Mouse (Mus musculus) left cerebral cortex, adult 9 months (tissue): ENCODE results near the gene Tmem63b.
A peak's percentile ranks its signal among the peaks of the same experiment; 100 is the strongest.

ENCODE experiments used
- DNase-seq, 2 experiments: peaks; one replicate each; pipeline ENCODE4 v3.0.0; 2022; ENCODE audit warnings: low spot score in 2 of 2

The Tmem63b gene

DNA sequence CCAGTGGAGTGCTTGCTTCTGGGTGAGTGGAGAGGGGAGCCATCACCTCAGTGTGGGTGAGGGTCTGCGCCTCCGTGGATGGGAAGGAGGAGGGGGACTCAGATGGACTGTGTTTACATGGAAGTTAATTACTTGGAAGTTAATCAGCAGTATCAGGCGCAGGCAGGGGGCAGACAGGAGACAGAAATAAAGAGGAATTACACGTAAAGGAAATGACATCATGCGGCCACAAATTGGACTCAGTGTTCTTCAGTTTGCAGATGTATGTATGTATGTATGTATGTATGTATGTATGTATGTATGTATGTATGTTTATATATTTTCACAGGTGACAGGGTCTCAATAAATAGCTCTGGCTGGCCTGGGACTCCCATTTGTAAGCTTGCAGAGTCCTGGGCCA lies 20.1 kb upstream of the Tmem63b start:
- DNase-seq, result no peak

DNA sequence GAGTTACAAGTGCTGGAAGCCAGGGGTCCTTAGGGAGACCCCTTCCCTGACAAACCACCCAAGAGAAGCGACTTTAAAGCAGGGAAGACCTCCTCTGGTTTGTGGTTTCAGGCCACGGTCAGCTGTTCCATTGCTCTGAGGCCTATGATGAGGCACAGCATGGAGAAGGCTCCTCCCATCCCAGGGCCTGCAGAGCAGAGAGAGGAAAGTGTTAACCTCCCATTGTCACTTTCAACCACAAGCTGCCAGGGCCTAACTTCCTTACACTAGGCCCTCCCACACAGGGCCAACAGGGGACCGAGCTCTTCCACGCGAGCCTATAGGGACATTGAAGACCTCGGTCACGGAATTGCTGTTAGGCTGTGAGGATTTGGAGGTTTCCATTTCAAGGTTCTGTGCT lies 16.5 kb upstream of the Tmem63b start:
- no peak for DNase-seq

- no peak for DNase-seq
Observed at GRCm38 (mm10) chr17:45702254-45702653, 15.5 kb upstream of the Tmem63b start.

GRCm38 (mm10) chr17:45701236-45701591 lies 14.5 kb upstream of the Tmem63b start:
- no peak for DNase-seq

DNA sequence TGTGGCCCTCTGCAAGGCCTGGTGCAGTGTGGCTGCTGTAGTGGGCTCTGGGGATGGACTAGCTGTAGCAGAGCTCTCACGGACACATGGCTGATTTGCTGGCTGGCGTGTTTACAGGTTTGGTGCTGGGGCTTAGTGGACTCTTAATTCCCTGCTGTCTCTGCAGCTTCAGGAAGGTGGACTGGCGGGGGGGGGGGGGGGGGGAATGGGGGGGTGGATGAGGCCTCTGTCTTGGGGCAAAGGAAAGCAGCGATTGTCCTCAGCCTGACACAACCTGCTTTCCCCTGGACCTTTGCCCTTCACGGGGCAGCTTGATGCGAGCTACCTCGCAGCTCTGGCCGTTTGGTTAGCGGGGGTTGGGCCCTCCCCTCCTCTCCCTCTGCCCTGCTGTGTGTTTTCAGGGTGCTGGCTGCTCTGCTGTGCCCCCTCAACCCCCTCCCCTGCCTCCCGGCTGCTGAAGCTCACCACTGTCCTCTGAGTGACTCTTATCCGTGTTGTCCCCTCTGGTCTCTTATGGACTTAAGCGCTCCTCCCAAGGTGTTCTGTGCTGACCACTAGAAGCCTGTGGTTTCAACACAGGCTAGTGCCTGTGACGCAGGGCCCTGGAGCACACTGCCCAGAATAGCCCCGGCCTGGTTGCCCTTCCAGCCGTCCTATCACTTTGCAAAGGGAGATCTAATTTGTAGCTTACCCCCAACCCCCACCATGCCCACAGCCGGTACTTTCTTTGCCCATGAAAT lies 14.0 kb upstream of the Tmem63b start:
- no peak for DNase-seq

DNA sequence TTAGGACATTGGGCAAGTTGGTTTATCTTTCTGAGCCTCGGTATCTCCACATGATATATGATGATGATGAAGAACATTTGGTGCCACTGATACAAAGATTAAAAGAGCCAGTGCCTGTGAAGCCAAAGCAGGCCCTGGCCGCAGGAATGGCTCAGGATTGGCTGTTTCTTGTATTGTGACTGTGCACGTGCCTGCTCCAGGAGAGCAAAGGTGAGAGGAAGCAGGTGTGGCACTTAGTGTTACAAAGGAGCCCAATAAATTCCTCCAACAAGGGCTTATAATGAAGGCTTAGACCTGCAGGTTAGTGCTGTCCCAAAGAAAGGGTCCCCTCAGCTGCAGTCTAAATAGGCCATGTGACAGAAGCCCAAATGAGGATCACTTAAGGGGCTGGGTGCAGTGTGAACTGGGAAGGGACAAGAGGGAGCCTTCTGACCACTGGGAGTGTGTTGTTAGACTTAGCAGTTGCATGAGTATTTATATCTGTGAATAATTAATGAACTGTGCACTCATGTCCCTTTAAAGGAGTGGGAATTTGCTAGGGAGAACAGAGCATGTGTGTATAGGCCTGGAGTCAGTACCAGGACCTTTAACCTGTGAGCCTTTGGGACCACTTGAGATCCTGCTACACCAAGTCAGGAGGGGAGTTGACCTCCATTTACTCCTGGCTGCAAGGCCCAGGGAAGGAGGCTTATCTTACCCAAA lies 12.5 kb upstream of the Tmem63b start:
- DNase-seq, result no peak

GRCm38 (mm10) chr17:45698368-45698767 lies 11.7 kb upstream of the Tmem63b start:
- no peak for DNase-seq

DNA sequence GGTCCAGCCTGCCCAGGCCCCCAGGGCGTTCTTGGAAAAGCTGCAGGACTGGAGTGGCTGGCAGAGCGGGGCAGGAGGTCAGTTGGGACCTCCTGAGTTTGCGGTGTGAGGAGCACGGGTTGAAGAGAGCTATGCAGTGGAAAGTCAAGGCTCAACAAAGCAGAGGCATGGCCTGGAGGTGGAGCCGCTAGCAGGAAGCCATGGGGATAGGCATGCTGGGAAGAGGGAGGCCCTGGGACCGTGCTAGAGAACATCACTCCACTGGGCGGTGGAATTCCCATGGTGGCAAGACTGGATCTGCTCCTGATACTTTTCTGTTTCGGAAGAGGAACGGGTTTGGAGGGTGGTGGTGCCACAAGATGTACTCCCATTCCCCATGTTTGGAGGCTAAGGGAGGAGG lies 10.3 kb upstream of the Tmem63b start:
- no peak for DNase-seq

- no peak for DNase-seq
Observed at GRCm38 (mm10) chr17:45695227-45696120, 8.8 kb upstream of the Tmem63b start.

- no peak for DNase-seq
Observed at GRCm38 (mm10) chr17:45693812-45694565, 7.3 kb upstream of the Tmem63b start.

GRCm38 (mm10) chr17:45692159-45692558 lies 5.5 kb upstream of the Tmem63b start:
- no peak for DNase-seq

DNA sequence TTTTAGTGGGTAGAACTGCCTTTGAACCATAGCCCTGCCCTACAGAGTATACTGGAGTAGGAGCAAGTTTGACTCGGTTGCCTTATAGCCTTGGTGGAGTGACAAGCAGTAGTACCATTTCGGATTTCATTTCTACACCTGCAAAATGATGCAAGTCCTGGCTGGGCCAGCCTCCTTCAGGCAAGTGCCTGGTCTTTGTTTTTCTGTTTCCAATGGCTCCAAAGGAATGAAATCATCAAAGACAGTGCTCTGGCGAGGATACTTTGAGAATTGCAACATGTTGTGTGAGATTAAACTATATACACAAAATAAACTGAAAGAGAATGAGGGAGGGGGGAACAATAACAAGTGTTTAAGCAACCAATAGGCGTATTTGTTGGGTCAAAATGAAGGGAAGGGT lies 3.3 kb upstream of the Tmem63b start:
- no peak for DNase-seq

GRCm38 (mm10) chr17:45689120-45689519 lies 2.4 kb upstream of the Tmem63b start:
- DNase-seq, result no peak

GRCm38 (mm10) chr17:45686093-45686619 lies 549 bp downstream of the Tmem63b start, which contains the start of gene Mrpl14:
TSS of gene Mrpl14 (plus strand) at chr17:45686322.
- DNase-seq, result peak; percentile 58 to 82

GRCm38 (mm10) chr17:45685171-45686092 lies 1.3 kb downstream of the Tmem63b start:
- DNase-seq, result peak in 1 of 2 experiments; percentile 50

DNA sequence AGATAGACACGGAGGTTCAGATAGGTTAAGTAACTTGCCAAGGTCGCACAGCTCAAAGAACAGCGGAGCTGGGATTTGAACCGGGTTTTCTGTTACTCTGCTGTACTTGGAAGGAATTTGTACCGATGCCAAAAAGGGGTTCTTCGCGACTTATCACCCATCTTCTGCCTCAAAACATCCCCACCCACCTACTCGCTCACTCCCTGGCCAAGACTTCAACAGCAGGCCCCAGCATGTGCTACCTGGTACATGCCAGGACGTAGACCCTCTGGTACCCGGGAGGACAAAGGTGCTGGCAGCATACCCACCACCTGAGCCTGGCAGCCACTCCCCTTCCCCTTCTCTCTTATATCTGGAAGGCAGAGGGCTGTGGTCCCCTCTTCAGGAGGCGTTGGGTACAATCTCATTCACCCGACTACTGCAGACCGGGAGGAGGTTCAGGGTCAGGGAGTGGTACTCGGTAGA lies 2.0 kb downstream of the Tmem63b start:
- no peak for DNase-seq

DNA sequence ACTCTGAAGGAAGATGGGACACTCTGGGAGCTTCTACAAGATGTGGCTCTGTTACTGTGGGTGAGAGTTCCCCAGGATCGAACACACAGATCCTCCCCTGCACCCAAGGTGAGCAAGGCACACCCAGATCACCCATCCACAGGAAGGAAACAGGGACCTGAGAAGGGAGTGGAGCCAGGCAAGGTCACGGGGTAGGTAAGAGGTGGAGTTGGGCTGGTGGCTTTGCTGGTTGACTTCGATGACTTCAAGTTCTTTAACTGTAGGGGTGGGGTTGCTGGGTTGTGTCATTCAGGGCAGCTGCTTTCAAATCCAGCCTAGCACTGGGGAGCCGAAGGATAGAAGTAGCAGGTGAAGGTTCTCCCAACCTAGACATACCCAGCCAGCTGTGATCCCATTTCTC lies 3.9 kb downstream of the Tmem63b start:
- no peak for DNase-seq

DNA sequence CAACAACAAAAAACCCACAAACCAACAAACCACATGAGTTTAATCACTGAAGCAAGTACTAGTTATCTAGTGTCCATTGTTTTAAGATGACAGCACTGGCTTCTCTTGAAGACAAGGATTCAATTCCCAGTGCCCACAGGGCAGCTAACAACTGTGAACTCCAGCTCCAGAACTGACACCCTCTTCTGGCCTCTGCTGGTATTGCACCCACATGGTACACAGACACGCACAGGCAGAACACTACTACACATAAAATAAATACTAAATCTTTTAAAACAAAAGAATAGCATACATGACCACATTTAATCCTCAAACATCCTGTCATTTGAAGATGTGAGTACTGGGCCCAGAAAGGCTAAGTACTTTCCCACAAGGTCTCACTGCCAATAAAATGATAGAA lies 5.1 kb downstream of the Tmem63b start:
- DNase-seq, result no peak

DNA sequence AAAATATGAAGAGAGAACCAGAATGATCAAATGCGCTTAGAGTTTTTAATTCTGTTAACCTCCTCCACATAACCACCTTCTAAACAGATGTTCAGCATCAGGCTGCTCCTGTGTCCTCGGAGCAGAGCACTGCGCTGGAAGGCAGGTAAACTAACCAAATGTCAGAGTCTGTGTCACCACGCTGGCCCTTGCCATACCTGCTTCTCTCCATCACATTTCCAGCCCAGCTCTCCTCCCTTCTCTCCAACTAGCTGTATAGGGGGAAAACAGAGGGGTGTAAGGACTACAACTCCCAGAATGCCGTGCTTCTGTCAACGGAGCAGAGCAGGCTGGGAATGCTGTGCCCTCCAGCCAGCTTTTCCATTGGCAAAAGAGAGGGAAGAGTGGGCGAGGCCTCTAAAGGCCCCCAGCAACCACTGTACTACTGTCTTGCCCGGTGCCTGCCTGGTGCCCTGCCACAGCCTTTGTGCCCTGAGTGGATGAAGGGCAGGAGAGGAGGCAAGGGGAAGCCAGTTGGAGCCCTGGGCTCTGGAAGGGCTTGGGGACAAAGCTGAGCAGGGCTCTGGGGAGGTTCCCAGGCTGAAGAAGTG lies 6.2 kb downstream of the Tmem63b start:
- DNase-seq, result peak; percentile 64 to 75

DNA sequence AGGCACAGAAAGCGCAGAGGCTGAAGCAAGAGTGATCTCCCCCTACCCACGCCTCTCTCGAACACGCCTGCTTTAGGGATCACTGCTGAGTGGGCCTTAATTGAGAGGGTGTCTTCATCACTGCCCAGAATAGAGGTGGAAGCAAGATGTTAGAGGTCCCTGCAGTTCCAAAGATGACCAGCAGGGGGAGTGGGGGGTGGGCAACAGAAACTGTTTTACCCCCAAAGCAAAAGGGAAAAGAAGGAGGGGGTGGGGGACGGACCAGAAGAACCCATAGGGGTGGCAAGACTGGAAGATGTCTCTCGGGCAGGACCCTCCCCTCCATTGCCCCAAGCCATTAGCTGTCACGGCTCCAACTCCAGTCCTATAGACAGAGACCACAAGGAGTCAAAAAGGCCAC lies 8.6 kb downstream of the Tmem63b start:
- DNase-seq, result peak in 1 of 2 experiments; percentile 46
